Mouse (Mus musculus): Measurements from ENCODE around the gene Hilpda. TPM values are rescaled to one million over a fixed set of nuclear protein-coding genes. Genes with fewer than 3 reads are reported as not detected.

Hilpda gene
- polyA plus RNA-seq, 1 experiment = 155 TPM

DNA sequence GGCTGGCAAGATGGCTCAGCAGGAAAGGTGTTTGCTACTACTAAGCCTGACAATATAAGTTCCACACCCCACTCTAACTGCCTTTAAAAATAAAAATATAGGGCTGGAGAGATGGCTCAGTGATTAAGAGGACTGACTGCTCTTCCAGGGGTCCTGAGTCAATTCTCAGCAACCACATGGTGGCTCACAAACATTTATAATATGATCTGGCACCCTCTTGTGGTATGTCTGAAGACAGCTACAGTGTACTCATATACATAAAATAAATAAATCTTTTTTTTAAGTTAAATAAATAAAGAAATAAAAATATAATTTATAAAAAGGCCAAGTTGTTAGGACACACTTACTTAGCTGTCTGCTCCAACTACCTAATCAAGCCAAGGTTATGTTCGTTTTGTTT, 30.0 kb upstream of the Hilpda start:
- 56% methylated on average over 1 of the region's 1 CpGs for WGBS
- Histone ChIP-seq H3K4me1 (ENCODE audit: control insufficient read depth, insufficient read depth, low read length) (peaks cover 3% of the 10 kb centered on the region; the same call in 1 of the 2 replicates), H3K4me3 (replicated peaks; ENCODE audit: extremely low read depth, low read depth, low read length) (no peak overlapping the region)
- DNase-seq = no peak
- TF ChIP-seq POLR2A (IDR thresholded peaks at IDR 0.05; ENCODE audit: borderline replicate concordance, extremely low read depth, low read depth, low read length) = no peak
- TF ChIP-seq CTCF (IDR thresholded peaks at IDR 0.05; ENCODE audit: insufficient read depth, low read length) = no peak

DNA sequence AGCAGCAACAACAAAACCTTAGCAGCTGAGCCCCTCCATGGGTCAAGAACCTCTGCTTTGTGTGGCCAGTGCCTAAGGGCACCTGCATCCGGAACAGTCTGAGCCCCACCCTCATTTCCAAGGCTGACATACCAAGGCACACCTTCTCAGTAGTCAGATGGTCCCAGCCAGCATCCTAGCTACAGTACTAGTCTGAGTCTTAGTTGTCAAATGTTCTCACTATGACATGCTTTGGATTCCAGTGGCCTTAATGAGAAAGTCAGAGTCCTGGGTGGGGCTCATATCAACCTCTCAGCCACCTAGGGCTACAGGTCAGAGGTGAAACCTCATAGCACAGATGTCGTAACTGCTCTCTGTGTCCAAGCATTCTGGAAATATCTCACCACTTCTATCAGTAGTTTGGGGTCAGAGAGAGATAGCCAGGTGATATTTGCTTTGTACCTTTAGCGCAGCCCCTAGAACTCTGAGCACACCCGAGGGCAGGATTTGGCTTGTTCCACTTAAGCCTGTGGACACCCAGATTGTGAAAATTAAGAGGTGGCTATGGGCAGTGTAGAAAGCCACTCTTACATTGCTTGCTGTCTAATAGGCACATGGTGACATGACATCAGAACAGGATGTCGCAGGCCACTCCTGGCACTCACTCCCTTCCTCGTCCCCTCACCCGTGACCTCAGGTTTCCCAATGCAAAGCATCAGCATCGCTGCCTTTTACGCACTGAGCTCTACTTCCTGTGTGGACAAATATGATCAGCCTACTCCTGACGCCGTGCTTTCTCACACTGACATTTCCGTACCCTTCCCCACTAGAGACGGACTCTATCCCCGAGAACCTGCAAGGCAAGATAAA, 26.8 kb upstream of the Hilpda start:
- TF ChIP-seq POLR2A (IDR thresholded peaks at IDR 0.05; ENCODE audit: borderline replicate concordance, extremely low read depth, low read depth, low read length) (no peak), CTCF (IDR thresholded peaks at IDR 0.05; ENCODE audit: insufficient read depth, low read length) (no peak)
- WGBS = 28% methylated on average over 14 of the region's 14 CpGs
- DNase-seq = no peak
- H3K4me3 ChIP-seq (replicated peaks; ENCODE audit: extremely low read depth, low read depth, low read length) = no peak overlapping the region
- peaks cover 3% of the 10 kb centered on the region; the same call in 1 of the 2 replicates for H3K4me1 ChIP-seq (ENCODE audit: control insufficient read depth, insufficient read depth, low read length)

DNA sequence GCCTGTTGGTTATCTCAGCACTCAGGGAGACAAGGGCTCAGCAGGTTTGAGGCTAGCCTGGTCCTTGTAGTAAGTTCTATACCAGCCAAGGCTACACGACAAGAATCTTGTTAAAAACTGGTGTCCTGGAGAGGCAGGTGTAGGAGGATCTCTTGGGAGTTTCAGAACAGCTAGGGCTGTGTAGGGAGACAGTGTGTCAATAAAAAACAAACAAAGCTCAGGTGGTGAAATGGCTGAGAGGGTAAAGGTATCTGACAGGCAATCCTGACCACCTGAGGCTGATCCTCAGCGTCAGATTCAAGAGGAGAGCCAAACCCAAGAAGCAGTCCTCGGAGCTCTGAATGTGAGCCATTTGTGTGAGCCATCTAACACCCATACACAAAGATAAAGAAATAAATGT, 26.1 kb upstream of the Hilpda start:
- Histone ChIP-seq H3K4me3 (replicated peaks; ENCODE audit: extremely low read depth, low read depth, low read length) (no peak overlapping the region), H3K4me1 (ENCODE audit: control insufficient read depth, insufficient read depth, low read length) (peaks cover 3% of the 10 kb centered on the region; the same call in 1 of the 2 replicates)
- DNase-seq = no peak
- no peak for TF ChIP-seq CTCF (IDR thresholded peaks at IDR 0.05; ENCODE audit: insufficient read depth, low read length)
- TF ChIP-seq POLR2A (IDR thresholded peaks at IDR 0.05; ENCODE audit: borderline replicate concordance, extremely low read depth, low read depth, low read length) = no peak
- 77% methylated on average over 3 of the region's 3 CpGs for WGBS

DNA sequence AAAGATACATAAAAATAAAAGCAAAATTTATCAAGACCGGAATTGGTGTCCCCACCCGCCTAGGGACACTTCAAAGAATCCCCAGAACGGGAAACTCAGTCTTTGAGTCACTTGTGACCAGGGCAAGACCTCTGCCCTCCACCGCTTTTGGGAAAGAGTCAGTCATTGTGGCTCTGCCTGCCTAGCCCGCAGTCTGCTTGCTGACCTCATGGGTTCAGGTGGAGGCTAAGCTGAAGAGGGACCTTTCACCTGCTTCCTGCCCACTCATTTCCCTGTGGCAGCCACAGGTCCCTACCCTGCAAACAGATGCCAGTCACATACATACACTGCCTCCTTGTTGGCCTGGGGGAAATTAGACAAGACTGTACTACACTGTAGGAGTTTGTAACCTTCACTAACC, 25.7 kb upstream of the Hilpda start:
- WGBS = 57% methylated on average over 5 of the region's 5 CpGs
- DNase-seq = no peak
- peaks cover 3% of the 10 kb centered on the region; the same call in 1 of the 2 replicates for H3K4me1 ChIP-seq (ENCODE audit: control insufficient read depth, insufficient read depth, low read length)
- TF ChIP-seq CTCF (IDR thresholded peaks at IDR 0.05; ENCODE audit: insufficient read depth, low read length) (no peak), POLR2A (IDR thresholded peaks at IDR 0.05; ENCODE audit: borderline replicate concordance, extremely low read depth, low read depth, low read length) (no peak)
- no peak overlapping the region for H3K4me3 ChIP-seq (replicated peaks; ENCODE audit: extremely low read depth, low read depth, low read length)

DNA sequence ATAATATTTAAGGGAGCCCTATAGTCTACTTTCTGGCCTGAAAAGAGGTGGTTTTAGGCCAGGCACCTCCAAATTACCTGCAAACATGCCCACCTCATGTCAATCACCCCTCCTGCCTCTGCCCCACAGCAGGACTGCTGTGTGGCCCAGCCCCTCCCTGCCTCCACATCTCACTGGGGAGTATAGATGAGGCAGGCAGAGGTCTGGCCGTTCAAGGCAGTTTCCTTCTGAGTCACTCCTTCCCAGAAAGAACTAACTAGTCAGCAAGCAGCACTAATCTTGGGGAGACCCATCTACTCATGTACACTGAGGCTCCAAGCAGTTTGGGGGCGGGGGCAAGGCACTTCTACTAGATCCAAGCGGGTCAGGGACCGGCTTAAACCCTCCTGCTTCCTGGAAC, 25.2 kb upstream of the Hilpda start:
- Histone ChIP-seq H3K4me3 (replicated peaks; ENCODE audit: extremely low read depth, low read depth, low read length) (no peak overlapping the region), H3K4me1 (ENCODE audit: control insufficient read depth, insufficient read depth, low read length) (peaks cover 3% of the 10 kb centered on the region; the same call in 1 of the 2 replicates)
- no peak for TF ChIP-seq CTCF (IDR thresholded peaks at IDR 0.05; ENCODE audit: insufficient read depth, low read length)
- no peak for TF ChIP-seq POLR2A (IDR thresholded peaks at IDR 0.05; ENCODE audit: borderline replicate concordance, extremely low read depth, low read depth, low read length)
- DNase-seq = no peak
- WGBS = 70% methylated on average over 4 of the region's 4 CpGs

DNA sequence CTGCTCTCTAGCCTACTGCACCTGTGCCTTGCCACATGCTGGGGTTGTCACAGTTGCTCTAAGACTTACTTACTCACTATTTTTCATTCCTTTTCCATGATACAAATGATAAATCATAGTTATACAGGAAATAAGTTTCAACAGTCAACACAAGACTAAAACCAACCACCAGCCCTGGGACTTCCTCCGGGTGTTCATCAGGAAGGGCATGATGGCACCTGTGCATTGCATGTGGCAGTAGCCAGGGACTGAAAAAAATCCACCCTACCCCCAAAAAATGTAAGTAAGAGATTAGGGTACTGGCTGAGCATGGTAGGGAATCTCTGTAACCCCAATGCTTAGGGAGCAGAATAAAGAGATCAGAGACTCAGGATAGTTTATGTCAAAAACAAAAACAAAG, 12.9 kb upstream of the Hilpda start:
- DNase-seq = no peak
- Histone ChIP-seq H3K4me1 (ENCODE audit: control insufficient read depth, insufficient read depth, low read length) (no peaks in the 10 kb centered on the region), H3K4me3 (replicated peaks; ENCODE audit: extremely low read depth, low read depth, low read length) (no peak overlapping the region)
- 48% methylated on average over 1 of the region's 1 CpGs for WGBS
- TF ChIP-seq POLR2A (IDR thresholded peaks at IDR 0.05; ENCODE audit: borderline replicate concordance, extremely low read depth, low read depth, low read length) = no peak
- TF ChIP-seq CTCF (IDR thresholded peaks at IDR 0.05; ENCODE audit: insufficient read depth, low read length) = no peak

DNA sequence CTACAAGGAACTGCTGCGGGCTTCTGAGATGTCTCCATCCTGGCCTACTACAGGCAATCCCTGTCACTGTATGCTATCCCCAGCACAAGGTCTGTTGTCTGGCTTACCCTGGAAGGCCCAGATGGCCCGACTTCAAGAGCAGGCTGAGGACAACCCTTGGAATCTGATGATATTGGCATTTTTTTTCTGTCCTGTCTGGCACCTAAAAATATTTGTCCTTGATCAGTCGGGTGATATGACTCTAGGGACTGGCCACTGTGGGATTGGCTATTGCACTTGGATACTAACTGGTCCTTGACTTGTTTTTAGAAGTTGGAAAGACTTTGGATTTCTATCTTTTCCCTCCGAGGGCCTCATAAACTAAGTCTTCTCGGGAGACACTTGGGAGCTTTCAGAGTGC, 10.5 kb upstream of the Hilpda start:
- DNase-seq = no peak
- TF ChIP-seq POLR2A (IDR thresholded peaks at IDR 0.05; ENCODE audit: borderline replicate concordance, extremely low read depth, low read depth, low read length) = no peak
- no peak for TF ChIP-seq CTCF (IDR thresholded peaks at IDR 0.05; ENCODE audit: insufficient read depth, low read length)
- WGBS = 71% methylated on average over 5 of the region's 5 CpGs
- Histone ChIP-seq H3K4me1 (ENCODE audit: control insufficient read depth, insufficient read depth, low read length) (no peaks in the 10 kb centered on the region), H3K4me3 (replicated peaks; ENCODE audit: extremely low read depth, low read depth, low read length) (no peak overlapping the region)

DNA sequence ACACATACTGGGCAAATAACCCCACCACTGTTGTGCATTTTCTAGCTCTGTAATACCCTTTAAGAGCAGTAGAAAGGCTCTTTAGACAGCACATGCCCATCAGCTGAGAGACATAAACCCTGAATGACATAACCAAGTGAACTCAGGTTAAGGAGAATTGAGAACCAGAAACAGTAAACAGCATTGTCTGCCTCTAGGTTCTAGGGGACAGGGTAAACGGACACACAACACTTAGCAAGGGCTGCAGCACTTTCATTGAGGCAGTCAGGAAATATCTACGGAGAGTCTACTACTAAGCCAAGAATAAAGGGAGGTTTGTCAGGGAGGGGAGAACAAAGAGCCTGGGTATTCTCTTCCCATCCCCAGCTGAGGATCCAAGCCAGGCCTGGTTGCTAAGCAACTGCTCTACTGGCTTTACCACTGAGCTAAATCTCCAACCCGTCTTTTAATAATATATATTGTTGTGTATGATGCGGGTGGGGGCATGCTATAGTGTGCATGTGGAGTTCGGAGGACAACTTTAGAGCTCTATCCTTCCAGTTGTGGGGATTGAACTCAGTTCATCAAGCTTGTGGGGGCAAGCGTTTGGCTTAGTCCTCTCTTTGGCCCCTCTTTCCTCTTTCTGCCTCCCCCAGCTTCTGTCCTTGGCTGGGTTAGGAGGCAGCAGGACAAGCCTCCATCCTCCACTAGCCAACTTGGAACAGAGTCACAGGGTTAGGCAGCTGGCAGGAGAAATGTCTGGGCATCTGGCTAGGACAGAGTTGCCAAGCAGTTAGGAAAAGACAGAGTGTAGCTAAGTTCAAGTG, 8.4 kb upstream of the Hilpda start:
- Histone ChIP-seq H3K4me1 (ENCODE audit: control insufficient read depth, insufficient read depth, low read length) (peaks cover 3% of the 10 kb centered on the region), H3K4me3 (replicated peaks; ENCODE audit: extremely low read depth, low read depth, low read length) (no peak overlapping the region)
- DNase-seq = no peak
- no peak for TF ChIP-seq POLR2A (IDR thresholded peaks at IDR 0.05; ENCODE audit: borderline replicate concordance, extremely low read depth, low read depth, low read length)
- TF ChIP-seq CTCF (IDR thresholded peaks at IDR 0.05; ENCODE audit: insufficient read depth, low read length) = no peak
- 52% methylated on average over 6 of the region's 6 CpGs for WGBS

DNA sequence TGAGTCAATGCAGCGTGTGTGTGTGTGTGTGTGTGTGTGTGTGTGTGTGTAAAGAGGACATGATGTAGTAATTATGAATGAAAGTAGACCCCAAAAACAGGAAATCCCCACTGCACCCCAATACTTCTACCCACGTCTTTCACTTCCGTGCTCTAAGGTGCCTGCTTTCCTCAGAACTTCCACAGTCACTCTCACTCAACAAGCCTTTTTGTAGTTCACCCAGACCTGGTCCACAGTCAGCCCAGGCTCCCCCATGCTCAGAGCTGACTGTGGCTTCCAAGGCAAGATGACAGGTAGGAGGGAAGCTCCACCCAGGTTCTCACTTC, 7.9 kb upstream of the Hilpda start:
- TF ChIP-seq CTCF (IDR thresholded peaks at IDR 0.05; ENCODE audit: insufficient read depth, low read length) (no peak), POLR2A (IDR thresholded peaks at IDR 0.05; ENCODE audit: borderline replicate concordance, extremely low read depth, low read depth, low read length) (no peak)
- 53% methylated on average over 3 of the region's 3 CpGs for WGBS
- DNase-seq = no peak

More for the DNA sequence above, 7.9 kb upstream of the Hilpda start:
- Histone ChIP-seq H3K4me3 (replicated peaks; ENCODE audit: extremely low read depth, low read depth, low read length) (no peak overlapping the region), H3K4me1 (ENCODE audit: control insufficient read depth, insufficient read depth, low read length) (peaks cover 3% of the 10 kb centered on the region)
